In genomic region chr6:140550741-140551140, GRCm38 (mm10) we compare ENCODE assay signal across 9 mouse cellular contexts.
DNase-seq lines count a peak whose midpoint lies in the region; ATAC-seq and TF ChIP-seq lines count a peak whose summit lies in the region.
"Had no signal": no experiment of that assay in that cellular context is flagged by ENCODE, and none has a peak within 500 bp of the region (broad histone marks: within the 10 kb centered on the region; RNA-seq: fewer than 3 reads in every experiment).

No protein-coding gene starts in this region.

- H3K4me1 ChIP-seq in hindbrain, embryonic 16.5 days (ENCODE audit: control insufficient read depth, insufficient read depth, low read depth, low read length) = no peaks in the 10 kb centered on the region; the same call in 1 of the 2 replicates
- H3K4me1 ChIP-seq in hindbrain, embryonic 13.5 days (replicated peaks) = peaks cover 17% of the 10 kb centered on the region

- 0 out of 2 replicates have a peak, but pooled peaks cover 4% of the 10 kb centered on the region for H3K36me3 ChIP-seq in hindbrain, embryonic 16.5 days (ENCODE audit: control insufficient read depth, insufficient read depth, low read length)
- peaks cover 45% of the 10 kb centered on the region for H3K36me3 ChIP-seq in hindbrain, embryonic 13.5 days
- H3K36me3 ChIP-seq in C2C12 (ENCODE audit: control insufficient read depth, insufficient read depth) = peaks cover 26% of the 10 kb centered on the region

- no peak overlapping the region for H3ac ChIP-seq in C2C12 (ENCODE audit: control insufficient read depth, insufficient read length, low read depth)

- no peaks in the 10 kb centered on the region for H3K27me3 ChIP-seq in hindbrain, embryonic 16.5 days (replicated peaks; ENCODE audit: control insufficient read depth, insufficient read depth, low read length)
- no peaks in the 10 kb centered on the region for H3K27me3 ChIP-seq in hindbrain, embryonic 13.5 days
- H3K27me3 ChIP-seq in C2C12 (ENCODE audit: control insufficient read depth, insufficient read depth, insufficient read length) = no peaks in the 10 kb centered on the region
- H3K27me3 ChIP-seq: limb, embryonic 13.5 days had no signal

- 0 out of 2 replicates have a peak, but pooled peaks have one; percentile 6 for ATAC-seq in hindbrain, embryonic 16.5 days
- no peak for ATAC-seq in hindbrain, embryonic 13.5 days (ENCODE audit: low FRiP score)
- peak; percentile 57 for ATAC-seq in cerebellum, adult (ENCODE audit: insufficient number of reproducible peaks, low FRiP score, low TSS enrichment)

- peak; percentile 13 for DNase-seq in gastrocnemius, postnatal 10 days
- DNase-seq in adipocyte (ENCODE audit: low spot score) = no peak
- DNase-seq in lung, adult 18-20 months = no peak
- DNase-seq in left cerebral cortex, adult 8-10 months (ENCODE audit: low spot score in 2 of 2) = no peak

- no peaks in the 10 kb centered on the region for H3K9me3 ChIP-seq in hindbrain, embryonic 16.5 days (ENCODE audit: control insufficient read depth, low read length)
- no peaks in the 10 kb centered on the region for H3K9me3 ChIP-seq in hindbrain, embryonic 13.5 days
- H3K9me3 ChIP-seq: limb, embryonic 13.5 days had no signal

- WGBS in hindbrain, embryonic 16.5 days = 77% methylated on average over 13 of the region's 13 CpGs
- WGBS in hindbrain, embryonic 13.5 days = 87% methylated on average over 13 of the region's 13 CpGs

- no peak overlapping the region for H3K4me3 ChIP-seq in hindbrain, embryonic 16.5 days (ENCODE audit: low read length)
- no peak overlapping the region for H3K4me3 ChIP-seq in hindbrain, embryonic 13.5 days
- no peak overlapping the region for H3K4me3 ChIP-seq in C2C12 (ENCODE audit: insufficient read depth, poor library complexity, severe bottlenecking)
- H3K4me3 ChIP-seq: limb, embryonic 13.5 days had no signal

- no peak overlapping the region for H3K9ac ChIP-seq in hindbrain, embryonic 16.5 days (ENCODE audit: low read depth, low read length)
- H3K9ac ChIP-seq in hindbrain, embryonic 13.5 days = no peak overlapping the region
- H3K9ac ChIP-seq: limb, embryonic 13.5 days had no signal

- peaks cover 1% of the 10 kb centered on the region for H3K79me3 ChIP-seq in C2C12 (ENCODE audit: low read depth)

- no peak for TF ChIP-seq CTCF in C2C12 (IDR thresholded peaks at IDR 0.05; ENCODE audit: control insufficient read depth, insufficient read depth, insufficient read length)

- H3K4me2 ChIP-seq in hindbrain, embryonic 16.5 days (ENCODE audit: low read length) = no peak overlapping the region
- H3K4me2 ChIP-seq in hindbrain, embryonic 13.5 days = no peak overlapping the region
- H3K4me2 ChIP-seq: limb, embryonic 13.5 days had no signal

- no peak overlapping the region for H3K27ac ChIP-seq in hindbrain, embryonic 16.5 days (ENCODE audit: low read depth, low read length)
- no peak overlapping the region for H3K27ac ChIP-seq in hindbrain, embryonic 13.5 days
- H3K27ac ChIP-seq: limb, embryonic 13.5 days had no signal

- H3K79me2 ChIP-seq in C2C12 (ENCODE audit: control insufficient read depth, insufficient read depth) = no peaks in the 10 kb centered on the region

TF ChIP-seq in C2C12, 6 proteins besides CTCF, POLR2A, EP300 and RAD21:
- TF ChIP-seq MYOD1 (IDR thresholded peaks at IDR 0.05; ENCODE audit: control insufficient read depth, insufficient read length, low read depth) (peak; percentile 25), CEBPB (IDR thresholded peaks at IDR 0.05; ENCODE audit: low read depth) (no peak)
